Mouse (Mus musculus) hindbrain, embryonic 10.5 days (tissue): ENCODE measurements around the gene Top3a. TPM values are rescaled to one million over a fixed set of nuclear protein-coding genes. Genes with fewer than 3 reads are reported as not detected.

Source experiments
- DNase-seq: peaks from one replicate; pipeline ENCODE4 v3.0.0-alpha.2; 2017; ENCODE audit warnings: low spot score
- H3K27ac ChIP-seq: fragments of 300-500 bp; sonication (generic); 2 replicates; pipeline ENCODE4 v1.5.1; 2016; ENCODE audit warnings: mild to moderate bottlenecking, moderate library complexity
- H3K27me3 ChIP-seq: fragments of 300-500 bp; sonication (generic); 2 replicates; pipeline ENCODE4 v1.6.1; 2016; ENCODE audit warnings: mild to moderate bottlenecking; ENCODE audit not compliant: poor library complexity, insufficient read depth, severe bottlenecking
- H3K36me3 ChIP-seq: fragments of 300-500 bp; sonication (generic); 2 replicates; pipeline ENCODE4 v1.6.1; 2016; ENCODE audit warnings: mild to moderate bottlenecking, moderate library complexity
- H3K4me1 ChIP-seq: fragments of 300-500 bp; sonication (generic); replicated peaks from 2 replicates; pipeline ENCODE4 v1.6.1; 2016; ENCODE audit warnings: mild to moderate bottlenecking
- H3K4me3 ChIP-seq: fragments of 300-500 bp; sonication (generic); 2 replicates; pipeline ENCODE4 v1.5.1; 2016; ENCODE audit warnings: mild to moderate bottlenecking, moderate library complexity
- H3K9me3 ChIP-seq: fragments of 300-500 bp; sonication (generic); 2 replicates; pipeline ENCODE4 v1.6.1; 2016; ENCODE audit warnings: mild to moderate bottlenecking, moderate library complexity
- WGBS: fragments of 180-500 bp; shearing (Covaris S2); methylation state at CpG from one replicate; pipeline ENCODE4 v1.1.7; 2016; 5-methylcytosine and 5-hydroxymethylcytosine counted together
- polyA plus RNA-seq: library from polyadenylated mRNA; unstranded; fragments of >200 nt; fragmentation: Nextera tagmentation; extraction: Ambion mirVana; gene quantifications from 2 replicates; pipeline ENCODE4 v1.2.1, GENCODE M21; 2016

Gene Top3a
- polyA plus RNA-seq, 1 experiment from 2014 or later, result 17.8 TPM

DNA sequence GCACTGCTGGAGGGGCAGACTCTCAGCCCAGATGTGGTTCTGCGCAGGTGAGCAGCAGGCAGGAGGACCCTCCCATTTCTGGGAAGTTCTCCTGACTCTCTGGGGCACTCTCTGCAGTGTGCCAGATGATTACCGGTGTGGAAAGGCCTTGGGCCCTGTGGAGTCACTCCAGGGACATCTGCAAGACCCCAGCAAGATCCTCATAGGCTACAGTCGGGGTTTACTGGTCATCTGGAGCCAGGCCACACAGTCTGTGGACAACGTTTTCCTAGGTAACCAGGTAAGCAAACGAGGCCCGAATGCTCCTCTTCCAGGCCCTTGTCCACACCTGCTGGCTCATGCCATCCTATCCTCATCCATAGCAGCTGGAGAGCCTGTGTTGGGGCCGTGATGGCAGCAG is 71.1 kb downstream of the Top3a start:
- no peaks in the 10 kb centered on the region for H3K9me3 ChIP-seq
- no peak overlapping the region for H3K27ac ChIP-seq
- WGBS, result 90% methylated on average over 7 of the region's 7 CpGs
- peaks cover 97% of the 10 kb centered on the region for H3K36me3 ChIP-seq
- DNase-seq, result no peak
- peaks cover 28% of the 10 kb centered on the region for H3K4me1 ChIP-seq
- no peaks in the 10 kb centered on the region for H3K27me3 ChIP-seq
- H3K4me3 ChIP-seq, result no peak overlapping the region

- Histone ChIP-seq H3K27ac (no peak overlapping the region), H3K4me3 (no peak overlapping the region), H3K4me1 (peaks cover 35% of the 10 kb centered on the region), H3K36me3 (peaks cover 89% of the 10 kb centered on the region), H3K27me3 (no peaks in the 10 kb centered on the region), H3K9me3 (no peaks in the 10 kb centered on the region)
- 94% methylated on average over 3 of the region's 3 CpGs for WGBS
- no peak for DNase-seq
Observed at GRCm38 (mm10) chr11:60705255-60705654, 71.9 kb downstream of the Top3a start.

DNA sequence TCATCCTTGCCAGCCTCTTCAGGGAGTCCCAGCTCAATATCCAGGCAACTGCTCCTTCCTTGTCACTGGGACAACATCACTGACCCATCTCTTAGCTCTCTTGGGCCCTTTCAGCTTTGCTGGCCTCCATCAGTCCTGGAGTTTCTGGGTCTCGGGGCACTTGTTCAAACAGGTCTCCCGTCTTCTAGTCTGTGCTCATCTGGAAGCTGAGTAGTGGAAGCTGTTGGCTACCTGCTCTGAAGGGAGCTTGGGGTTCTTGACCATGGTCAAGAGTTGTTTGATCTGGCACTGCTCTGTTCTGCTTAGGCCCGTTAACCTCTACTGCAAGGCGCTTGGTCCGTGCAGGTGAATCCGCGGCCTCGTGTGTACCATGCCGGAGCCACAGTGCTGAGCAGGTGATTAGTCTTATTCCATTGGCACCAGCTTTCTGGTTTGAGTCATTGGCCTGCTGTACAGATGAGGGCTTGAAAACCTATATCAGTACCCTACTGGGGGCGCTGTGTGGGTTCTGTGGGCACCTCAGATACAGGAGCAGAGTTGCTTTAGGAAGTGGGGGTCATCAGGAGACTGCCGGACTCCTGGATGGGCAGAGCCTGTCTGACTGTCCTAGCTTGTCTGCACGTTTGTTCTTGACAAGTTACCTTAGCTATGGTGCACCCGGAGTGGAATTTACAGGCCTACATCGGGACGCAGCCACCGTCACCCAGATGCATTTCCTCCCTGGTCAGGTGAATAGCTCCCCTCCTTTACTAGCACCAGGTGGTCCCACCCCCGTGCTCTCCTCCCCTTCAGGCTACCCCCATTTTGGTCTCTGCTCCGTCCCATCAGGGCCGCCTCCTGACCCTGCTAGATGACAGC is 72.9 kb downstream of the Top3a start:
- peaks cover 79% of the 10 kb centered on the region for H3K36me3 ChIP-seq

GRCm38 (mm10) chr11:60703131-60703530 is 74.0 kb downstream of the Top3a start:
- H3K4me1 ChIP-seq, result peaks cover 46% of the 10 kb centered on the region
- peaks cover 68% of the 10 kb centered on the region for H3K36me3 ChIP-seq
- DNase-seq, result peak; percentile 79
- no peaks in the 10 kb centered on the region for H3K27me3 ChIP-seq
- peak overlapping the region; percentile 3 for H3K4me3 ChIP-seq
- H3K27ac ChIP-seq, result peak overlapping the region; percentile 70
- 27% methylated on average over 4 of the region's 4 CpGs for WGBS
- no peaks in the 10 kb centered on the region for H3K9me3 ChIP-seq

More for the DNA sequence above, 72.9 kb downstream of the Top3a start:
- WGBS, result 95% methylated on average over 19 of the region's 19 CpGs
- H3K4me1 ChIP-seq, result peaks cover 37% of the 10 kb centered on the region
- peak overlapping the region; percentile 35; the same call in 1 of the 2 replicates for H3K27ac ChIP-seq
- no peak for DNase-seq
- H3K9me3 ChIP-seq, result no peaks in the 10 kb centered on the region
- no peak overlapping the region for H3K4me3 ChIP-seq
- H3K27me3 ChIP-seq, result no peaks in the 10 kb centered on the region

DNA sequence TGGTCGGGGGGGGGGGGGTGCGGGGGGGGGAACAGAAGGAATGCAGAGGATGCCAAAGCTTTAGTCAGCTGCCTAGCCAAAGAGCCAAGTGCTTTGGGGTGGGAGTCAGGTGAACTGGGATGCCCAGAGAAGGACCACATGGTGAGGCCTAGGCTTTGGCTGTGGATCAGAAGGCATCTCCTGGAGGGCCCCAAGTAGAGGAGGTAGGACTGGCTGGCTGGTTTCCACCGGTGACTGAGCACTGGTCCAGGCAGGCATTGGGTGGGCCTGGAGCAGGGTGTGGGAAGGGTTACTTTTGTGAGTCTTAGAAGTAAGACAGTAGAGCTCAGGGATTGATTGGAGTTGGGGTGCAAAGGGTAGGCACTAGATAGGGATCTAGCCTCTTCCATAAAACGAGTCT is 75.6 kb downstream of the Top3a start:
- WGBS, result 94% methylated on average over 4 of the region's 4 CpGs
- Histone ChIP-seq H3K27me3 (no peaks in the 10 kb centered on the region), H3K9me3 (no peaks in the 10 kb centered on the region), H3K4me1 (peaks cover 50% of the 10 kb centered on the region), H3K27ac (peak overlapping the region; percentile 0; the same call in 1 of the 2 replicates), H3K4me3 (peak overlapping the region; percentile 88), H3K36me3 (peaks cover 52% of the 10 kb centered on the region)
- DNase-seq, result peak; percentile 2

DNA sequence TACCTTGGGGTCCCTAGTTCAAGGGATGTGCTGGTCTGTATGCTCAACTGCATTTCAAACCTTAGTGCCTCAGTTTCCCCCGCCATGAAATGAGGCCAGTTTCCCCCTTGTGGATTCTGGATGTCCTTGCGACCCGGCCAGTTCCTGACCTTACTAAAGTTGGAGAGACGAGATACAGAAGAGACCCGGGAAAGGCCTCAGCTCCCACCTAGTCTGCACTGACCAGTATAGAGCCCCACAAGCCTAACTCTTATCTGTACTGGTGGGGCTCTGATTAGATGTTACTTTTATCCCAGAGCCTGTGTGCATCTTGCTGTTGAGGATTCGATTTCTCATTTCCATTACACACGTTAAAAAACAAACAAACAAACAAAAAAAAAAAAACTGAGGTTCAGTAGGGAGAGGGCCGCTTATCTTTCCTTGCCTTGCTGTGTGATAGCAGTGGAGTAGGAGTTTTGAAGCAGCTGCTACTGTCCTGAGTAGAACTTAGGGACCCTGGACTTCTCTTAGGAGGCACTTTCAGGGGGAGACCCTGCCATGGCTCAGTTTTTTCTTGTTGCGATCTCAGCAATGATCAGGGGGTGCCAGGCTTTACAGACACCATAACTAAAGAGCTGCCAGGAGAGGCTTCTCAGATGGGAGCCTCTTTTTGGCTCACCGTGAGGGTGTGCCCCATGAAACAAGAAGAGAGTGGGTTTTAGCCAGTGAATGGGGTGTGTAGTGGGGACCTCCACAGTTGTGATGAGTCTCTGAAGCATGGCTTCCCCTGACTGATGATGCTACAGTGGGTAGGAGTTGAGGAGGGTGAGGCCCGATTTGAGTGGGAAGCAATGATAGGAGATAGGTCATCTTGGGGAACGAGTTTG is 76.6 kb downstream of the Top3a start:
- H3K4me1 ChIP-seq, result peaks cover 50% of the 10 kb centered on the region
- peak overlapping the region; percentile 98 for H3K27ac ChIP-seq
- DNase-seq, result no peak
- H3K36me3 ChIP-seq, result peaks cover 42% of the 10 kb centered on the region
- WGBS, result 30% methylated on average over 12 of the region's 12 CpGs
- peak overlapping the region; percentile 88 for H3K4me3 ChIP-seq
- H3K27me3 ChIP-seq, result no peaks in the 10 kb centered on the region
- no peaks in the 10 kb centered on the region for H3K9me3 ChIP-seq

DNA sequence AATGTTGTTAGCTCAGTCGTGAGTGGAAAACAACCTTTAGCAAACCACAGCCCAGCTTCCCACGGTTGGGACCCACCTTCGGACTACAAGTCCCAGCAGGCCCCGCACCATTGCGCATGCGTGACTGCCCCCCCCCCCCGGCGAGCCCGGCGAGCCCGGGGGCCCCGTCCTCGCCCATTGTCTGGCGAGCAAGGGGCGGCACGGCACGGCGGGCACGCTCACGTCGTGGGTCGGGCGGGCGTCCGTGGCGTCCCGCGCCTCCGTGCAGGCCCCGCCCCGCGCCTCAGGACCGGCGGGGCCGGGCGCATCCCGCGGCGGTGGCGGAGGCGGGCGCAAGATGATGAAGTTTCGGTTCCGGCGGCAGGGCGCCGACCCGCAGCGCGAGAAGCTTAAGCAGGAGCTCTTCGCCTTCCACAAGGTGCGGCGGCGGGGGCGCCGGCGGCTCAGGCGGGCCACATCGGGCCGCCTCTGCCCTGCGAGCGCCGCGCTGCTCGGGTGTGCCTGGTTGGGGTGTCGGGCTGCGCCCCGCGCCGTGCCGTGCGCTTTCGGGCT is 77.6 kb downstream of the Top3a start, which contains the start of gene Llgl1:
Gene Llgl1, plus strand, starts transcription at position 200 of the 552 bp plus-strand sequence.
- peak within 1 kb of the TSS; percentile 88 for H3K4me3 ChIP-seq
- no peaks in the 10 kb centered on the region for H3K27me3 ChIP-seq
- peak within 1 kb of the TSS; percentile 98 for H3K27ac ChIP-seq
- under 1% methylated on average over 72 of the region's 73 CpGs for WGBS
- peak; percentile 98 for DNase-seq
- H3K36me3 ChIP-seq, result peaks cover 32% of the 10 kb centered on the region
- H3K4me1 ChIP-seq, result peaks cover 50% of the 10 kb centered on the region
- H3K9me3 ChIP-seq, result no peaks in the 10 kb centered on the region

DNA sequence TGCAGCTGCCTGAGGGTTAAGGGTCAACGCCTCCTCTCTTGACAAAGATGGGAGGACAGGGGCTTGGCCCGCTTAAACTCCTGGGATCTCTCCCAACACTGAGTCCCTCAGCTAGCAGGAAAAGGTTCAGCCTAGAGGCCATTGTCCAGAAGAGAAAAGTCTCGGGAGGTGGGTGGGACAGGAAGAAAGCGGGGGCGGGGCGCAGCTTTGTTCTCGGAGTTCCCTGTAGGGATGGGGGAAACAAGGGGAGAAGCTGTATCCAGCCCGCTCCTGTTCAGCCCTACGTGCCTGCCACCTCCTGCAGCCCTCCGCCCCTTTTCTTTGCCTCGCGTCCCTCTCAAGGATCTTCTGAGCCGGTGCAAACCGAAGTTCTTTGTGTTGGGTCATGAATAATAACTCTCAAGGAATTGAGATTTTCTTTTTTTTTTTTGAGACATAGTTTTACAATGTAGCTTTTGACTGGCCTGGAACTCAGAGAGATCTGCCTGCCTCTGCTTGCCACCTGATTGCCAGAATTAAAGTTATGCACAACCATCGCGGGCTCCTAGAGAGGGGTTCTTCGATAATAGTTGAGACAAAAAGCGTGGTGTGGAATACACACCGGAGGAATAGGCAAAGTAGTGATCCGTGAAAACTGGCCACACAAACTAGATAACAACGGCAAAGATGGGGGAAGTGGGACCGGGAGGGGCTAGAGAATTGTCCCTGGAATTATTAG is 78.2 kb downstream of the Top3a start:
- peaks cover 26% of the 10 kb centered on the region for H3K36me3 ChIP-seq
- peaks cover 50% of the 10 kb centered on the region for H3K4me1 ChIP-seq
- peak overlapping the region; percentile 88 for H3K4me3 ChIP-seq
- peak overlapping the region; percentile 98 for H3K27ac ChIP-seq
- 2% methylated on average over 22 of the region's 22 CpGs for WGBS
- H3K27me3 ChIP-seq, result no peaks in the 10 kb centered on the region
- peak; percentile 91 for DNase-seq
- no peaks in the 10 kb centered on the region for H3K9me3 ChIP-seq

DNA sequence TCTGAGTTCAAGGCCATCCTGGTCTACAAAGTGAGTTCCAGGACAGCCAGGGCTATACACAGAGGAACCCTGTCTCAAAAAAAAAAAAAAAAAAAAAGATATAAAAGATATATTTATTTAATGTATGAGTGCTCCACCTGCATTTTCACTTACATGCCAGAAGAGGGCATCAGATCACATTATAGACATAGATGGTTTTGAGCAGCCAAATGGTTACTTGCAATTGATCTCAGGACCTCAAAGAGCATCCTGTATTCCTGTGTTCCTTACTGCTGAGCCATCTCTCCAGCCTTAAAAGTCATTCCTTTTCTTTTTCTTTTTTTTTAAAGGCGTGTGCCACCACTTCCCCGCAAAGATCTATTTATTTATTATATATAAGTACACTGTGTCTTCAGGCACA is 79.6 kb downstream of the Top3a start:
- peaks cover 36% of the 10 kb centered on the region for H3K4me1 ChIP-seq
- WGBS, result 63% methylated on average over 2 of the region's 2 CpGs
- peaks cover 12% of the 10 kb centered on the region for H3K36me3 ChIP-seq
- H3K4me3 ChIP-seq, result no peak overlapping the region
- no peaks in the 10 kb centered on the region for H3K27me3 ChIP-seq
- H3K9me3 ChIP-seq, result no peaks in the 10 kb centered on the region
- no peak for DNase-seq
- peak overlapping the region; percentile 98 for H3K27ac ChIP-seq

GRCm38 (mm10) chr11:60696165-60696564 is 81.0 kb downstream of the Top3a start:
- no peak for DNase-seq
- H3K36me3 ChIP-seq, result no peaks in the 10 kb centered on the region
- no peak overlapping the region for H3K4me3 ChIP-seq
- no peaks in the 10 kb centered on the region for H3K27me3 ChIP-seq
- H3K4me1 ChIP-seq, result peaks cover 23% of the 10 kb centered on the region
- H3K27ac ChIP-seq, result no peak overlapping the region
- H3K9me3 ChIP-seq, result no peaks in the 10 kb centered on the region
- WGBS, result 67% methylated on average over 1 of the region's 1 CpGs
